Mouse (Mus musculus) testis, adult 2 months (tissue): ENCODE measurements around the gene Spsb1. TPM values are rescaled to one million over a fixed set of nuclear protein-coding genes. Genes with fewer than 3 reads are reported as not detected.

Experiments
- H3K27ac ChIP-seq: fragments of 200-500 bp; 2 replicates; pipeline ENCODE4 v1.5.1; 2012; ENCODE audit warnings: low read depth, low read length; ENCODE audit not compliant: control insufficient read depth, insufficient read depth
- H3K27me3 ChIP-seq: fragments of 200-500 bp; 2 replicates; pipeline ENCODE4 v1.6.1; 2012; ENCODE audit warnings: mild to moderate bottlenecking, low read length, moderate library complexity; ENCODE audit not compliant: control insufficient read depth, insufficient read depth
- H3K36me3 ChIP-seq: fragments of 200-500 bp; 2 replicates; pipeline ENCODE4 v1.6.1; 2012; ENCODE audit warnings: mild to moderate bottlenecking, low read length; ENCODE audit not compliant: control insufficient read depth, insufficient read depth
- H3K4me1 ChIP-seq: fragments of 200-500 bp; 2 replicates; pipeline ENCODE4 v1.6.1; 2012; ENCODE audit warnings: low read length; ENCODE audit not compliant: control insufficient read depth, insufficient read depth
- H3K4me3 ChIP-seq: fragments of 200-500 bp; 2 replicates; pipeline ENCODE4 v1.5.1; 2012; ENCODE audit warnings: low read depth, mild to moderate bottlenecking, low read length, moderate library complexity, mixed read lengths; ENCODE audit not compliant: control insufficient read depth
- CTCF ChIP-seq: fragments of 200-500 bp; IDR thresholded peaks from 2 replicates; pipeline ENCODE4 v1.5.1; 2012; ENCODE audit warnings: low read depth, mild to moderate bottlenecking, inconsistent platforms, low read length, moderate library complexity; ENCODE audit not compliant: control insufficient read depth, insufficient read depth, insufficient replicate concordance
- POLR2A ChIP-seq: fragments of 200-500 bp; IDR thresholded peaks from 2 replicates; pipeline ENCODE4 v1.6.1; 2012; ENCODE audit warnings: low read depth, mild to moderate bottlenecking, inconsistent platforms, low read length, moderate library complexity; ENCODE audit not compliant: control insufficient read depth
- polyA plus RNA-seq: library from polyadenylated mRNA; depleted of rRNA; stranded (reverse); fragments of >200 nt; gene quantifications from 2 replicates; pipeline ENCODE4 v1.2.3, GENCODE M21; 2012

Spsb1 gene
- polyA plus RNA-seq, 1 experiment, result 71.5 TPM

DNA sequence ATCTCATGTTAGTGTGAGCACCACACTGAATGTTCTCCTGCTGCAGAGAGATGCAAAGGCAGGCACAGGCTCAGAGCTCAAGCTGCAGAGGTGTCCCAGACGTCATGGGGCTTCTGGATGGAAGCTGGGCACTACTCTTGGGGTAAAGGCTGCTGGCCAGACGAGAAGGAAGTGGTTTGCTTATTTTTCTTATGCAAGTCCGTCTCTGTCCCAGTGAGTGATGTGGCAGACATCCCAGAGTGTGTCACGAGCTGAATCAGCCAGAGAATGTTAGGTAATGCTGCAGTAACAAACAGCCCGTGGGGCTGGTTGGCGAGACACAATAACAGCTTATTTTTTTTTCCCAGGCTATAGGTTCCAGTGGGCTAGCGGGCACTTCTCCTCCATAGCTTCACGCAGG lies 96.3 kb downstream of the Spsb1 start:
- H3K4me1 ChIP-seq, result peaks cover 9% of the 10 kb centered on the region
- H3K27ac ChIP-seq, result no peak overlapping the region
- H3K36me3 ChIP-seq, result no peaks in the 10 kb centered on the region
- H3K4me3 ChIP-seq, result no peak overlapping the region
- TF ChIP-seq CTCF (no peak), POLR2A (no peak)
- no peaks in the 10 kb centered on the region for H3K27me3 ChIP-seq

DNA sequence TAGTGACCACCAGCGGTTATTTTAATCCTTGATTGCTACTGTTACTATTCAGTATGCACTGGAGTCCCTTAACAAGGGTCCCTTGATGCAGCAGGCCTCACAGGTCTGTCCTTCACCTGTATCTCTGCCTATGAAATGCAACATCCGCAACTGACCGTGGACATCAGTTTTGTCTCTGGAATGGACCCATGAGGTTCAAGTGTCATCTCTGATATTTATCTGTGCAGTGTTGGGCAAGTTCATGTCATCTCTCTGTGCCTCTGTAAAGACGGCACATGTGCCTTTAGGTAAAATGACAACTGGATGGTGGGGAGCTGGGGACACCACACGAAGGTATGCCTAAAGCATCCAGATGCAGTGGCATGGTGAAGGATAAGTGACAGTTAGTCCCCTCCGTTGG lies 96.7 kb downstream of the Spsb1 start:
- H3K27ac ChIP-seq, result no peak overlapping the region
- H3K27me3 ChIP-seq, result no peaks in the 10 kb centered on the region
- peaks cover 9% of the 10 kb centered on the region for H3K4me1 ChIP-seq
- TF ChIP-seq POLR2A, result no peak
- no peak overlapping the region for H3K4me3 ChIP-seq
- H3K36me3 ChIP-seq, result no peaks in the 10 kb centered on the region

- no peak overlapping the region for H3K4me3 ChIP-seq
- peaks cover 9% of the 10 kb centered on the region for H3K4me1 ChIP-seq
- no peak for TF ChIP-seq POLR2A
- TF ChIP-seq CTCF, result no peak
- no peak overlapping the region for H3K27ac ChIP-seq
- H3K36me3 ChIP-seq, result no peaks in the 10 kb centered on the region
- H3K27me3 ChIP-seq, result no peaks in the 10 kb centered on the region
Observed at GRCm38 (mm10) chr4:149857688-149858087, 97.2 kb downstream of the Spsb1 start.

- H3K4me1 ChIP-seq, result peaks cover 9% of the 10 kb centered on the region
- H3K36me3 ChIP-seq, result no peaks in the 10 kb centered on the region
- no peak overlapping the region for H3K4me3 ChIP-seq
- TF ChIP-seq CTCF (no peak), POLR2A (no peak)
- H3K27ac ChIP-seq, result no peak overlapping the region
- H3K27me3 ChIP-seq, result no peaks in the 10 kb centered on the region
Observed at GRCm38 (mm10) chr4:149855892-149856807, 98.7 kb downstream of the Spsb1 start.

- peaks cover 9% of the 10 kb centered on the region for H3K4me1 ChIP-seq
- no peak for TF ChIP-seq POLR2A
- no peak for TF ChIP-seq CTCF
- no peak overlapping the region for H3K27ac ChIP-seq
- no peaks in the 10 kb centered on the region for H3K27me3 ChIP-seq
- H3K4me3 ChIP-seq, result no peak overlapping the region
- H3K36me3 ChIP-seq, result no peaks in the 10 kb centered on the region
Observed at GRCm38 (mm10) chr4:149855180-149855891, 99.5 kb downstream of the Spsb1 start.

GRCm38 (mm10) chr4:149854770-149855169 lies 100.1 kb downstream of the Spsb1 start:
- Histone ChIP-seq H3K36me3 (no peaks in the 10 kb centered on the region), H3K4me1 (peaks cover 9% of the 10 kb centered on the region), H3K27ac (no peak overlapping the region), H3K4me3 (peak overlapping the region; percentile 56), H3K27me3 (no peaks in the 10 kb centered on the region)
- TF ChIP-seq POLR2A, result no peak
- TF ChIP-seq CTCF, result no peak

- Histone ChIP-seq H3K4me3 (peak overlapping the region; percentile 56), H3K4me1 (peaks cover 9% of the 10 kb centered on the region), H3K36me3 (no peaks in the 10 kb centered on the region), H3K27me3 (no peaks in the 10 kb centered on the region), H3K27ac (no peak overlapping the region)
- TF ChIP-seq CTCF, result no peak
- no peak for TF ChIP-seq POLR2A
Observed at GRCm38 (mm10) chr4:149854301-149854708, 100.5 kb downstream of the Spsb1 start.
